Mouse (Mus musculus): ENCODE data around the gene 9430097D07Rik. TPM values are rescaled to one million over a fixed set of nuclear protein-coding genes. Genes with fewer than 3 reads are reported as not detected.

9430097D07Rik gene
- total RNA-seq, 1 experiment: 0.71 TPM

DNA sequence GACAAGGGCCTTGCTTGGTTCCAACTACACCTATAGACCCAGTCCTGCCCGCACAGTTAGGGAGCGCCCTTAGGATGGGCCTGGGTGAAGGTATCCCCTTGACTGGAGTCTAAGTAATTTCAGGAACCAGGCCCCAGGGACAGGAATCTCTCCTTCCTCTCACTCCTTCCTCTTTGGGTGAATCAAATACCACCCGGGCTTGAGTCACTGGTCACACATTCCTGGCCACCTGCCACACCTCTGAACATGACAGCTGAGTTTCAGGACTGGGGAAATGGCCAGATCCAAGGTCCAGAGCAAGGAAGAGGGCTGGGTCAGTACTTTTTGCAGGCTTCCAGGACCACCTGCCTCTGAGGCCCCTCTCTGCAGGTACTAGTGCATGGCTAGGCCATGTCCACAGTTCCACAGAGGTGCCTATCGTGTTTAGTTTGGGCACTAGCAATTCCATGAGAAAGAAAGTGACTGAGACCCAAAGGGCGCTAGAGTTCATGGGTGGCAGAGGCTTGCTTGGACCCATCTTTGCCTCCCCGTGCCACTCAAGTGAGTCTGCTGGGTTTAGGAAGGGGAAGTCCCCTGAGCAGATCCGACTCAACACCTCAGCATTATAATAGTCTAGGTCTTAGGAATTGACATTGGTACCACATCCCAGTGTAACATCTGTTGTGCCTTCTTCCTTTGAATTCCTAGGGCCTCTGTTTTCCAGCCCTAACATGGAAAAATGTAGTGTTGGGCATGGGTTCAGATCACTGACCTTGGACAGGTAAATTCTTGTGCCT is 27.3 kb downstream of the 9430097D07Rik start:
- no peak overlapping the region for H3K27ac ChIP-seq (ENCODE audit: insufficient read depth, low read depth, low read length, poor library complexity, severe bottlenecking)
- no peaks in the 10 kb centered on the region for H3K4me1 ChIP-seq (ENCODE audit: control insufficient read depth in 2 of 2, insufficient read depth in 2 of 2, low read length in 2 of 2, poor library complexity in 1 of 2)
- in situ Hi-C loops (cut with MboI; ENCODE audit: low sequenced_read_pairs in 2 of 2, unreplicated experiment in 2 of 2): no loop called here
- DNase-seq (ENCODE audit: low read depth, low spot score): no peak
- no peak overlapping the region for H3K4me3 ChIP-seq (ENCODE audit: insufficient read depth in 1 of 2, low read depth in 1 of 2, low read length in 2 of 2, poor library complexity in 1 of 2, severe bottlenecking in 1 of 2)
- TF ChIP-seq CHD2 (IDR thresholded peaks at IDR 0.05; ENCODE audit: low read depth, low read length): no peak
- TF ChIP-seq MAFK (IDR thresholded peaks at IDR 0.05; ENCODE audit: insufficient read depth, low read depth, low read length): no peak
- TF ChIP-seq ZC3H11A (IDR thresholded peaks at IDR 0.05; ENCODE audit: borderline replicate concordance, low read depth, low read length): no peak
- no peak for TF ChIP-seq ZNF384 (IDR thresholded peaks at IDR 0.05; ENCODE audit: low read depth, low read length)
- TF ChIP-seq HCFC1 (IDR thresholded peaks at IDR 0.05; ENCODE audit: borderline replicate concordance, insufficient read depth, low read length): no peak
- no peaks in the 10 kb centered on the region for H3K9me3 ChIP-seq (ENCODE audit: control insufficient read depth, insufficient read depth, low read depth, low read length)
- no peak overlapping the region for H3K9ac ChIP-seq (ENCODE audit: insufficient read depth, low read depth, low read length, poor library complexity, severe bottlenecking)
- H3K36me3 ChIP-seq (ENCODE audit: control insufficient read depth, insufficient read depth, low read length, poor library complexity, severe bottlenecking): no peaks in the 10 kb centered on the region

DNA sequence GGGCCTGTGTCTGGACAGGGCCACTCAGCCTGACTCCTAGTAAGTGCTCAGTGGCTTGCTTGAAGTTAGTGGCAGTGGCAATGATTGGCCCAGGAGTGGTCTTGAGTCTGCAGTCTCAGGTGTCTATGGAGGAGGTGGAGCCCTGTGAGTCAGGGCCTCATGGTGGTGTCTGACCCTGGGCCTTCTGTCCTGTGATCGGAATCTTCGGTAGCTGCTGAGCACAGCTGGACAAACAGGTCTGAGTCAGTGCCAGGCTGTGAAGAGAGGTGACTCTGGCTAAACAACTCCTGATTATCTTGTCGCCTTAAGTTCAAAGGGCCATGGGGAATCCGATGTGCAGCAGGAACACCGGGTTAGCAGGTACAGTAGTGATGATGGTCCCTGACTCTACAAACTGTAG is 28.1 kb downstream of the 9430097D07Rik start:
- no peak for TF ChIP-seq HCFC1 (IDR thresholded peaks at IDR 0.05; ENCODE audit: borderline replicate concordance, insufficient read depth, low read length)
- no peak for TF ChIP-seq CHD2 (IDR thresholded peaks at IDR 0.05; ENCODE audit: low read depth, low read length)
- TF ChIP-seq MAFK (IDR thresholded peaks at IDR 0.05; ENCODE audit: insufficient read depth, low read depth, low read length): no peak
- TF ChIP-seq ZC3H11A (IDR thresholded peaks at IDR 0.05; ENCODE audit: borderline replicate concordance, low read depth, low read length): no peak
- no peak for TF ChIP-seq ZNF384 (IDR thresholded peaks at IDR 0.05; ENCODE audit: low read depth, low read length)
- Histone ChIP-seq H3K9ac (ENCODE audit: insufficient read depth, low read depth, low read length, poor library complexity, severe bottlenecking) (no peak overlapping the region), H3K27ac (ENCODE audit: insufficient read depth, low read depth, low read length, poor library complexity, severe bottlenecking) (no peak overlapping the region), H3K36me3 (ENCODE audit: control insufficient read depth, insufficient read depth, low read length, poor library complexity, severe bottlenecking) (no peaks in the 10 kb centered on the region), H3K4me1 (ENCODE audit: control insufficient read depth in 2 of 2, insufficient read depth in 2 of 2, low read length in 2 of 2, poor library complexity in 1 of 2) (no peaks in the 10 kb centered on the region), H3K9me3 (ENCODE audit: control insufficient read depth, insufficient read depth, low read depth, low read length) (no peaks in the 10 kb centered on the region), H3K4me3 (ENCODE audit: insufficient read depth in 1 of 2, low read depth in 1 of 2, low read length in 2 of 2, poor library complexity in 1 of 2, severe bottlenecking in 1 of 2) (no peak overlapping the region)
- DNase-seq (ENCODE audit: low read depth, low spot score): no peak
- in situ Hi-C loops (cut with MboI; ENCODE audit: low sequenced_read_pairs in 2 of 2, unreplicated experiment in 2 of 2): no loop called here

DNA sequence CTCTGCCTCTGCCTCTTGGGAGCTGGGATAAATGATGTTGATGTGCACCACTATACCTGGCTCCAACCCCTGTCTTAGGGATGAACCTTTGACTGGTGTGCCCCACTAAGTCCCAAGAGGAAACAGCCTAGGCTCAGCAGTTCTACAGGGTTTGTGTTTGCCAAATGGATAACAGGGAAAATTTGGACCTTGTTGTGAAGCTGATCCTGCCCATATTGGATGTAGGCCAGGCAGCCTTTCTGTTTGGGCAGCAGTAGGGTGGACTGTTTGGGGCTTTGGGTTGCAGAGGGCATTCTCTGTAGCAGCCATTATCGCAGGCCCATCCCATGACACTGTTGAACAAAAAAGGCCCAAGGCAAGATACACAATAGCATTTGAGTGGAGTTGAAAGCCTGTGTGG is 28.5 kb downstream of the 9430097D07Rik start:
- Histone ChIP-seq H3K9me3 (ENCODE audit: control insufficient read depth, insufficient read depth, low read depth, low read length) (no peaks in the 10 kb centered on the region), H3K4me1 (ENCODE audit: control insufficient read depth in 2 of 2, insufficient read depth in 2 of 2, low read length in 2 of 2, poor library complexity in 1 of 2) (no peaks in the 10 kb centered on the region), H3K9ac (ENCODE audit: insufficient read depth, low read depth, low read length, poor library complexity, severe bottlenecking) (no peak overlapping the region), H3K4me3 (ENCODE audit: insufficient read depth in 1 of 2, low read depth in 1 of 2, low read length in 2 of 2, poor library complexity in 1 of 2, severe bottlenecking in 1 of 2) (no peak overlapping the region), H3K27ac (ENCODE audit: insufficient read depth, low read depth, low read length, poor library complexity, severe bottlenecking) (no peak overlapping the region), H3K36me3 (ENCODE audit: control insufficient read depth, insufficient read depth, low read length, poor library complexity, severe bottlenecking) (no peaks in the 10 kb centered on the region)
- in situ Hi-C loops (cut with MboI; ENCODE audit: low sequenced_read_pairs in 2 of 2, unreplicated experiment in 2 of 2): no loop called here
- DNase-seq (ENCODE audit: low read depth, low spot score): no peak
- no peak for TF ChIP-seq CHD2 (IDR thresholded peaks at IDR 0.05; ENCODE audit: low read depth, low read length)
- TF ChIP-seq ZNF384 (IDR thresholded peaks at IDR 0.05; ENCODE audit: low read depth, low read length): no peak
- no peak for TF ChIP-seq HCFC1 (IDR thresholded peaks at IDR 0.05; ENCODE audit: borderline replicate concordance, insufficient read depth, low read length)
- TF ChIP-seq ZC3H11A (IDR thresholded peaks at IDR 0.05; ENCODE audit: borderline replicate concordance, low read depth, low read length): no peak
- TF ChIP-seq MAFK (IDR thresholded peaks at IDR 0.05; ENCODE audit: insufficient read depth, low read depth, low read length): no peak

DNA sequence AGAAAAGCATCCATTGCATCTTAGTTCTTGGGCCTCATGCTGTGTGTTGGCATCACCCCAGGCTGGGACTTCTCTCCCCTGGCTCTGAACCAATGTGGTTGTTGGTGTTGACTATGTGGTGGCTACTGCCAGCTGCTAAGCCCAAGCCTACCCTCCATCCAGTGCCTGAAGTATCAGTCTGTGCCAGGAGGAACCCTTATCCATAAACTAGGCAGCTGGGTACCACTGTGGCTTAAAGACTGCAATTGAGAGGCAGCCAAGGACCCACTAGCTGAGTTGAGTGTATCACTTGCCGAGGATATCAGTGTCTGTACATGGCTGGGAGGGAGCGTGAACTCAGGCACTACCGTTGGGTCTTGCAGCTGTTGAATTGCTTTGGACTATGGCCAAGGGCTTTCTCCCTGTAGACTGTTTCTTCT is 32.4 kb downstream of the 9430097D07Rik start:
- DNase-seq (ENCODE audit: low read depth, low spot score): no peak
- peaks cover 2% of the 10 kb centered on the region; the same call in 1 of the 2 replicates for H3K36me3 ChIP-seq (ENCODE audit: control insufficient read depth, insufficient read depth, low read length, poor library complexity, severe bottlenecking)
- TF ChIP-seq MAFK (IDR thresholded peaks at IDR 0.05; ENCODE audit: insufficient read depth, low read depth, low read length) (no peak), ZC3H11A (IDR thresholded peaks at IDR 0.05; ENCODE audit: borderline replicate concordance, low read depth, low read length) (no peak), CHD2 (IDR thresholded peaks at IDR 0.05; ENCODE audit: low read depth, low read length) (no peak), ZNF384 (IDR thresholded peaks at IDR 0.05; ENCODE audit: low read depth, low read length) (no peak), HCFC1 (IDR thresholded peaks at IDR 0.05; ENCODE audit: borderline replicate concordance, insufficient read depth, low read length) (no peak)

More for the DNA sequence above, 32.4 kb downstream of the 9430097D07Rik start:
- Histone ChIP-seq H3K4me1 (ENCODE audit: control insufficient read depth in 2 of 2, insufficient read depth in 2 of 2, low read length in 2 of 2, poor library complexity in 1 of 2) (peaks cover 2 to 18% of the 10 kb centered on the region in 2 experiments; a peak in 2 of 4 replicates), H3K27ac (ENCODE audit: insufficient read depth, low read depth, low read length, poor library complexity, severe bottlenecking) (no peak overlapping the region), H3K9ac (ENCODE audit: insufficient read depth, low read depth, low read length, poor library complexity, severe bottlenecking) (no peak overlapping the region), H3K4me3 (ENCODE audit: insufficient read depth in 1 of 2, low read depth in 1 of 2, low read length in 2 of 2, poor library complexity in 1 of 2, severe bottlenecking in 1 of 2) (no peak overlapping the region), H3K9me3 (ENCODE audit: control insufficient read depth, insufficient read depth, low read depth, low read length) (no peaks in the 10 kb centered on the region)
- in situ Hi-C loops (cut with MboI; ENCODE audit: low sequenced_read_pairs in 2 of 2, unreplicated experiment in 2 of 2): no loop called here
